Mouse (Mus musculus): ENCODE data around the gene Pbp2. TPM values are rescaled to one million over a fixed set of nuclear protein-coding genes. Genes with fewer than 3 reads are reported as not detected.

Gene Pbp2
- polyA plus RNA-seq (2015; fragmentation: Nextera tagmentation; extraction: Ambion mirVana): 1.1 and 1.7 TPM in 2 replicates

DNA sequence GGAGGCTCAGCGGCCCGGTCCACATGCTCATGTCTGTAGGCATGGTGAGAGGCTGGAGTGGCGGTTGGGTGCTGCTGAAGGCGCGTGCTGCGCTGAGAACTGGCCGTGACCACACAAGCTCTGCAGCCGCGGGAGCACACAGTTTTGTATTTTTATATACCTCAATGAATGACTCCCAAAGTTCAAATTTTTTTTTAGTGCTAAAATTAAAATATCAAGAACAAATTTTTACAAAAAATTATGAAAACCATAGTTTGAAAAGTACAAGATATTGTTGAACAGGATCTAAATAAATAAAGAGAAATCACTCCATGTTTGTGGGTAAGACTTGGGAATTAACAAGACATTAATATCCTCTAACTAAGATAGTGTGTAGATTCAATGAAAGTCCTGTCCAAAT lies at the start of gene Pbp2:
Gene Pbp2 (minus strand): TSS at position 101 of the 400 bp plus-strand sequence.

Other genes starting within 250 kb of the Pbp2 start
- gene Gprc5a, start 244.8 kb downstream of the Pbp2 start, polyA plus RNA-seq (2015; fragmentation: Nextera tagmentation; extraction: Ambion mirVana): 14.7 and 16.3 TPM in 2 replicates
- 0.12 TPM in 1 of 2 replicates, not detected in the other for gene Gprc5d, start 192.1 kb downstream of the Pbp2 start, polyA plus RNA-seq (2015; fragmentation: Nextera tagmentation; extraction: Ambion mirVana)
- gene Fam234b, start 112.4 kb downstream of the Pbp2 start, polyA plus RNA-seq (2015; fragmentation: Nextera tagmentation; extraction: Ambion mirVana): 3.9 and 4.3 TPM in 2 replicates
- 17.8 and 21.6 TPM in 2 replicates for gene Hebp1, start 112.4 kb downstream of the Pbp2 start, polyA plus RNA-seq (2015; fragmentation: Nextera tagmentation; extraction: Ambion mirVana)
- gene Gsg1, start 56.1 kb downstream of the Pbp2 start, polyA plus RNA-seq (2015; fragmentation: Nextera tagmentation; extraction: Ambion mirVana): 0.39 and 0.53 TPM in 2 replicates
- gene Emp1, start 52.1 kb upstream of the Pbp2 start, polyA plus RNA-seq (2015; fragmentation: Nextera tagmentation; extraction: Ambion mirVana): 98.7 and 115 TPM in 2 replicates

Measured in urinary bladder, postnatal 0 days (tissue).